Mouse (Mus musculus) G1E (cell line): ENCODE data around the gene Atp2a3.

Experiments used
- CTCF ChIP-seq: IDR thresholded peaks from 2 replicates; pipeline ENCODE4 v1.5.1; 2012; ENCODE audit warnings: low read depth, low read length, inconsistent platforms, mixed read lengths
- GATA1 ChIP-seq: IDR thresholded peaks from 2 replicates; pipeline ENCODE4 v1.6.1; 2012; ENCODE audit warnings: borderline replicate concordance, low read length, inconsistent platforms, mixed read lengths
- GATA2 ChIP-seq: IDR thresholded peaks from 2 replicates; pipeline ENCODE4 v1.6.1; 2012; ENCODE audit warnings: low read depth, low read length, inconsistent platforms, borderline replicate concordance

- TF ChIP-seq GATA1 (no peak), CTCF (no peak), GATA2 (no peak)
These were observed 9.6 kb upstream of the Atp2a3 start for GRCm38 (mm10) chr11:72951137-72952000.
